Mouse (Mus musculus): Measurements from ENCODE around the gene Chrna4.

The Chrna4 gene

DNA sequence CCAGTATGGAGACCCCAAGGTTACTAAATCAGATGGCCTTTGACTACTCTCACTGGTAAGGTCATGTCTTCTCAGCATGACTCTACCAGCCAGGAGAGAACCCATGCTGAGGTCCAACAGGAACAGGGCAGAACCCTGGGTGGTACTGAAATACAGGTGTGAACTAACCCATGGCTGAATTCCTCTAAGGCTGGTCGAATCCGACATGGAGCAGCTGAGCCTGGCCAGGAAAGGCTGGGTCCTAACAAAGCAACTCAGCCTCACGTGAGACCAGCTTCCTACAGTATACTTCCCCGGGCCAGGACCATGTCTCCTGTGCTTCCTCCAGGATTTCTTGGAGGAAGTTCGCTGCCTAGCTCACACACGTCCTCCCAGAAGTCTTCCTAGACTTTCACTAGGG lies 6.8 kb downstream of the Chrna4 start:
- DNase-seq = no peak

DNA sequence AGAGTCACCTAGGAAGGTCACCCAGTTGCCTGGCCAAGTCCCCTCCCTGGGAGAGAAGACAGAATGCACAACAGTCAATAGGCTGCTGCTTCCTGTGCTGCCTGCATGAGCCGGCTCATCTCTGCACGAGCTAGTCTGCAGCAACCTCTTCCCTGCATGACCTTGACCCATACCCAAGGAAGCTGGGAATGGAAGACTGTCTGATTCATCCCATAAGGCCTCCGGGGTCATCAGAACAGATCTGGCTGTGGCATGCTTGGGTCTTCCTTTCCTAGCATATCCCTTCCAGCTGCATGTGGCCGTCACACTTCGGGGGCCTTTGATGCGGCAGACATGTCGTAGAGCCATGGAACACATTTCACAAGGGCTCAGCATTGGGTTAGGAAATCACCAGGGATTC lies 8.2 kb downstream of the Chrna4 start:
- no peak for DNase-seq

DNA sequence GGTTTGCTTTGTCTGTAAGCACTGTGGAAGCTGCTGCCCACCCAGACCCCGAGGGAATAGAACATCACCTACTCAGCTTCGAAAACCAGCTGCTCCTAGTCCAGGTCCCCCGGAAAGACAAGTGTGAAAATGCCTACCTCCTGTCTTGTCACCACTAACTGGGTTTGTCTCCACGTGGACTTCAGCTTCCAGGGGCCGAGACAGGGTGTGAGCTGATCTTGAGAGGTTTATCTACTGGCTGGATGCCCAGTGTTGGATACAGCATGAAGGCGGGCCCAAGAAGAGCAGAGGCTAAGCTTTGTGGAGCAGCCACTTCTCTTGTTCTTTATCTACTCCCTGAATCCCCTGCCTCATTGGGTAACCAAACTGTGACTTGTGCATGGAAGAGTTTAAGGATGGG lies 10.0 kb downstream of the Chrna4 start:
- no peak for DNase-seq

DNA sequence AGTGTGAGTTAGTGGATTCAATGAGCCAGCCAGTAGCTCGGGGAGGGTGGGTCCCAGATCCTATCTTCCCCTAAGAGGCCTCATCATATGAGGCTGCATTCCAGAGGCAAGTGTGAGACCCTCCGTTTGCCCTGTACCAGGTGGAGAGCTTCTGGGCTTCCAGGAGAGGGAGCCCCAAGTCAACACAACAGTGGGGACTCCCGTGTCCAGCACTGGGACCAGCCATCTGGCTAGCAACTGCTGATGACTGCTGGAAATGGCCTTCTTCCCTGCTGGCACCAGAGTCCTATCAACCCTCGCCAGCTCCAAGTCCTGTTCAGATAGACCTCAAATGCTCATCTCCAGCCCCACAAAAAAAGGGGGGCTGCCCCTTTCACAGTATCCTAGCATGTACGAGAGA lies 10.9 kb downstream of the Chrna4 start:
- DNase-seq = peak; percentile 16 to 57

DNA sequence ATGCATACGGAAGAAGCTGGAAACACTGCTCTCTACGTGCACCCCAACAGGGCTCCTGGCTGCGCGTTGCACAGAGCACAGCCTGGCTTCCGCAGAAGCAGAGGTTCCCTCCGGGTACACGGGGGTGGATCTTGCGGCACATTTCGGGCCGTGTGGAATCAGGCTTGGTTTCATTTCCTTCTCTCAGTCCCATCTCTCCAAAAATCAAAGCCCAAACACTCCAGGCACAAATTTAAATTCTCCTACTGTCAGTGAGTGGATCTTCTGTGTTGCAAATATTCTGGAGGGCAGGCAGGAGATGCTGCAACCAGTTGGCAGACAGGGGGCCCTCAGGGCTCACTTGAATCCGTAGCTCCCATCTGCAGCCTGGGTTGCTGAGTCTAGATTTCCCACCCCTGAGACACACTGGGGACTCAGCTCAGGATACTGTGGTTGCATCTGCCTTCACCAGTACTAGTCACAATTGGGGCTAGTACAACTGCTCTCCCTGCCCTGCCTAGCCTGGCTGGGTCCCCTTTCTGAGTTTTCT lies 11.9 kb downstream of the Chrna4 start:
- no peak for DNase-seq

DNA sequence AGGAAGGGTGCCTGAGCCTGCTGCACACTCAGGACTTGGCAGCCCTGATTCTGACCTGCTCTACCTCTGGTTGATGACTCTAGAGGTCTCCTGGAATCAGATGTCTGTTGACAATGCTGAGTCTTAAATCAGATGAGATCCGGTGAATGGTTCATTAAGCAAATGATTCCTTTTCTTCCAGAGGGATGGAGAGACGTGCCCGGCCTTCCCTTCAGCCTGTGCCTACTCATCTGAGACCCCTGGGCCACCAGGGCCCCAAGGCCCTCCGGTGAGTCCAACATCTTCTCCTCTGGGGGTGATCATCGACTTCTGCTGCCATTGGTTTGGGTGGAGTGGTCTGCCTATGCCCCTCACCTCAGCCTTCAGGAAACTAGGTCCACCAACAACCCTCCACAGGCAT lies 35.0 kb downstream of the Chrna4 start:
- DNase-seq = no peak

DNA sequence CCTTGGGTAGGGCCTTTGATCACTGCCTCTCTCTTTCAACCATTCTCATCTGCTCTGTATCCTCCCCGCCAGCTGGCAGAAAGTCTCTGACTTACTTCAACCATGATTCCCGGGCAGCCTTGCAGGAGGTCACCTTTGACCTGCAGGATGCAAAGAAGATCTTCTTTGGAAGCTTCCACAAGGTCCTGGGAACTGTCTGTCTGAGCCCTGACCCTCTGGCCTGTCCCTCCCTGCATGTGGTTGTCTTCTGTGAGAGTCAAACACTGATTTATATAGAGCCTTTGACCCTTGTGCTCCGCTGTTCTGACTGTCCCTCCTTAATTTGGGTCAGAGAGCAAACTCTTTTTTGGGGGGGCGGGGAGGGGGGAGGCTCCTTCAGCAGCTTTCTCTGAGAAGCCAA lies 36.3 kb downstream of the Chrna4 start:
- DNase-seq = peak; percentile 9 to 62

DNA sequence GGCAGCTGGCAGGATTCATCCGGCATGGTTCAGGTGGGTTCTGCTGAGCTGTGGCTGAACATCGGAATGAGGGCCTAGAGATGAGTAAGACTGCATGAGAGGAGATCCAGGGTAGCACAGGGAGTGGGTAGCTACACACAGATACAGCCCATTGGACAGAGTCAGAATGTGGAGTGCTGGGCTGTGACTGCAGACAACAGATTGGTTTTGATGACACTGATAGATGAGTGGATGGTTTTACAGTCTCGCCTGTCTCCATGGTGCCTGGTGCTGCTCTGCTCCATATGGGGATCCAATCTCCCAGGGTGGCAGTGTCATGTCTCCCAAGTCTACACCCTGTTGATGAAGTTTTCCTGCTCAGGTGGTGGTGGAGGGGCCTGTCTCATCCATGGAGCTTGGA lies 46.4 kb downstream of the Chrna4 start:
- no peak for DNase-seq

DNA sequence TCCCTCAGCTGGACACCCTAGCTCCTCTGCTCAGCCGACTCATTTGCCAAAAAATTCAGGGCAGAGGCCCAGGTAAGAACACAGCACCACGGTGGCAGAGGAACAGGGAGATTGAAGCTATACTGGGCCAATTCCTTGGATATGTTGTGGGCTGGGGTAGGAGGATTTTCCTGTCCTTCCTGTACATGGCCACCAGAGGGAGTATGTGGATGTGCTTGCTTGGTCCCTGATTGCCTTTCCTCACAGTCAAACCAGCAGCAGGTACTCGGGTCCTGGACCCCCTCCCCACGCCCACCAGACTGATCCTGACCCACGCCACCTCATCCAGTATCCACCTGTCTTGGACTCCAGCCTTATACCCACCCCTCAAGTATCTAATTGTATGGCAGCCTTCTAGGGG lies 46.9 kb downstream of the Chrna4 start:
- DNase-seq = peak; percentile 36 to 49

DNA sequence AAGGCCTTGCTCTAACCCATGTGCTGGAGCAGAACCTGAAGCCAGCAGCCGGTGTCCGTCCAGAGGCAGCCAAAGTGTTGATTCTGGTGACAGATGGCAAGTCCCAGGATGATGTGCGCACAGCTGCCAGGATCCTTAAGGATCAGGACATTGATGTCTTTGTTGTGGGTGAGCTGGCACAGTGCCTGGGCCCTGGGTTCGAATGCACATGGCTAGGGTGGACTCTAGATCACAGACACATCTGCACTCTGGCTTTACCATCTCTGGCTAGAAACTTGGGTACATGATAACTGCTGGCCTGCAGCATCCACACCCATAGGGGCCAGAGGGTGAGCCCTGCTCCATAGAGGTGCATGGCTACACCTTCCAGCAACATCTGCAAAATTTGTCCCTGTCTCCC lies 47.9 kb downstream of the Chrna4 start:
- no peak for DNase-seq

DNA sequence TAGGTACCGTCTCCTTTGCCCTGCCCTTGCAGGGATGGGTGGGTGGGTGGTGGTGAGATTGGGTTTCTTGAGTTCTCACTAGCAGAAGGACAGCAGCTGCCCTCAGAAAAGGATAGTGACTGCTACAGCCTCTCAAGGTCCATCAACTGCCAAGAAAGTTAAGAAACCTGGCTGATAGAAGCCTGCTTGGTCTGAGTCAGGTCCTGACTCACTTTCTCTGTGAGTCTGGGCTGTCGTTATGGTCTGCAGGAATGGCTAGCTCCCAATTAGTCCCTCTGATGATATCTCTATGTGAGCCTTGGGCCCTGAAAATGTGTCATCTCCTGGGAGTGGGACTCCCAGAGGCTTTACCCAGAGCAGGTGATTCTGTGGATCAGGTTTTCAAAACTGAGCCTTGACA lies 49.0 kb downstream of the Chrna4 start:
- no peak for DNase-seq

DNA sequence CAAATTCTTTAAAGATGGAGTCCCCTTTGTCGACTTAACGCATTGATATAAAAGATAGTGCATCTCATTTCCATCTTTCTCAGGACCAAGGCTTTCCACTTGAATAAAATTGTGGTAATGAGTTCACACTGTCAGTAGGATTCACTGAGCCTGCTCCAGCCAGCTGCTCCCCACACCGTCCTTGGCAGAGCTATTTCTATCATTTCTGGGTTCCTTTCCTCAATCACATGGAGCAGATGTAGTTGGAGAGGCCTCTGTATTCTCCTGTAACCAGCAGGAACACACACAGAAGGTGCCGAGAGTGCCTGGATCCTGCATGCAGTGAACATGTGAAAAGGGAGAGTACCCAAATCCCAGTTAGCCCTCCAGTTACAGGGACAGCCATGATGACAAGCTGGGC lies 53.0 kb downstream of the Chrna4 start:
- DNase-seq = no peak

DNA sequence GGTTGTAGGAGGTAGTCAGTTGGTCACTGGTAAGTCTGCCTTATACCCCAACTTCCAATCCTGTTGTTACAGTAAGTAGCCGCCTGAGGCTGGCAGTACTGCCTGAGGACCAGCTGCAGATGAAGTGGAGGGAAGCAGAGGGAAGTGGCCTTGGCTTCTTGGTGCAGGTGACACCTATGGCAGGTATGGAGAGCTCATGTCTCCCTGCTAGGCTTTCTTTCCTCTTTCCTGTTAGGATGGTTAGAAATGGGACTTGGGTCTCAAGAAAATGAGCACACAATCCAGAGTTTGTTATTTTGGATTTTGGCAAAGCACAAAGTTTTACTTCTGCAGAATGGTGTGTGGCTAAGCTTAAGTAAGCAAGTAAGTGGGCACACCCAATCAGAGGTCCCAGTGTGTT lies 54.4 kb downstream of the Chrna4 start:
- DNase-seq = no peak

DNA sequence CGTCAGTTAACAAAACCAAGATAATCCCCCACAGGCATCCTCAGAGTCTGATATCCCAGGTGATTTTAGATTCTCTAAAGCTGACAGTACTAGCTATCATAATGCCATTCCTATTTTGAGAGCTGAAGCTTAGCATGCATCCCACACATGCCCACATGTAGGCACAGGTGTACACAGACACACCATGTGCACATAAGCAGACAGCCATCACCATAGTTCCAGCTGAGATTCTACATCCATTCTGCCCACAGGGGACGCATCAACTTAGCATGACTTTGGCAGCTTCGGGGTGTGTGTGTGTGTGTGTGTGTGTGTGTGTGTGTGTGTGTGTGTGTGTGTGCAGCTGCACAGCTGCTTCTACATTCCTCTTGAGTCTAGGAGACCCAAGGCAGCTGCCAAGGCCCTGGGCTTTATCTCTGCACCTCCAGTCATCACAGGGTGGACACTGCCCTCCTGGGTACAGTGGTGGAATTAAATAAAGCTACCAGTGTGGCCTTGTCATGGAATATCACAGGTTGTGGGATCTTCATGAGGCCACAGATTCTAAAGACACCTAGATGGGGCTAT lies 54.9 kb downstream of the Chrna4 start:
- DNase-seq = no peak

DNA sequence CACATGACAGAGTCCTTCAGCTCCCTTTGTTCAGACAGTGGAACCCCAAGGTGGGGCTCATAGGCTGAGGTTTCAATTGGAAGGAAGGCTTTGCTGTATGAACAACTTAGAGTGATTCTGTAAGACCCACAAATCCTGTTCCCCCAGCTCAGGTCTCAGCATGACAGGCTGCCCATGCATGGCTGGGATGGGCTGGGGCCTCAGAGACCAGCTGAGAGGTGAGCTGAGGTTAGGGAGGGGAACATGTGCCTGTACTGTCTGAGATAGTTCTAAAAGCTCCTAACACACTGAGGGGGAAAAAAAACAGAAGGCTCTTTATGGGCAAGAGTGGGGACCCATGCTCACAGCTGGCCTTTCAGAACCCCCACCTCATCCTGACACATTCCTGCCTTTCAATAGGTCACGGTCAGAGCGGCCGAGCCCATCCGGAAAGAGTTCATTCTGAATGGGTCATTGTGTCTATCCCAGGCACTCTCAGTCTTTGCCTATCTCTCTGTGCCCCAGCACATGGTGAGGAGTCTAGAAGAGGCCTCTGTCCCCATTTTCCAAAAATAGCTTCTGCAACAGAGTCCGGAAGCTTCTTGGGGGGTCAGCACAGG lies 55.8 kb downstream of the Chrna4 start:
- DNase-seq = no peak

DNA sequence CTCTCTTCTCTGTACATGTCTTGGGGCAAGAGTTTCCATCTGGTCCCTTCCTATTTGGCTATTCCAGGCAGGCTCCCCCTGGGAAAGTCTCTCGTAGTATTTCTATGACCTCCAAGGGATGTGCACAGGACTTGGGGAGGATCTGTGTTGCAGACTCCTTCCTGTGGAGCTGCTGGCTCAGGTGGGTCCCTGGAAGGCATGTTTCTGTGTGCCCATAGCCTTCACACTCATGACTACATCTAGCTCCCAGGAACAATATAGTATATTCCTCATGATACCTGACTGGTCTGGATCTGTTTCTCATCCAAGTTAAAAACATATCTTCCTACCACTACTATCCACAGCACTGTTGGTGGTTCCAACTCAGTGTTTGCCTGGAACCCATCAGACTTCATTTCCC lies 56.3 kb downstream of the Chrna4 start:
- DNase-seq = no peak

DNA sequence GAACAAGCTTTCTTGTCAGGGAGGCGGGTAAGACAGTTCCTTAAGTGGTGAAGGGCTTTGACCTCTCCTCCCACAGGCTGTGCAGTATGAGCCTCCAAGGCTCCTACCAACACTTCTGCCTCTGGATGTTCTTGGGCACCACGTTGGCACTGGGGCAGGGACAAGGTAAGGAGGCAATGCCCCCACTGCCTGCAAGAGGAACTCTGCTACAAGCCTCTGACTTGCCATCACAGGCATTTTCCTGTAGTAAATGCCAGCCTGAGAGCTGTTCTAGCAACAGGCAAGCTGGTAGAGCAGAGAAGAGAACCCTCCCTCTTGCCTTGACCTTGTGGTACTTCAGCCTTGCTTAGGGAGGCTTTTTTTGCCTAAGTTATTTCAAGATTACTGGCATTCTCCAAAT lies 56.9 kb downstream of the Chrna4 start, which contains the start of gene Col20a1:
Gene Col20a1, plus strand, starts transcription at position 87 of the 400 bp plus-strand sequence.
- no peak for DNase-seq

DNA sequence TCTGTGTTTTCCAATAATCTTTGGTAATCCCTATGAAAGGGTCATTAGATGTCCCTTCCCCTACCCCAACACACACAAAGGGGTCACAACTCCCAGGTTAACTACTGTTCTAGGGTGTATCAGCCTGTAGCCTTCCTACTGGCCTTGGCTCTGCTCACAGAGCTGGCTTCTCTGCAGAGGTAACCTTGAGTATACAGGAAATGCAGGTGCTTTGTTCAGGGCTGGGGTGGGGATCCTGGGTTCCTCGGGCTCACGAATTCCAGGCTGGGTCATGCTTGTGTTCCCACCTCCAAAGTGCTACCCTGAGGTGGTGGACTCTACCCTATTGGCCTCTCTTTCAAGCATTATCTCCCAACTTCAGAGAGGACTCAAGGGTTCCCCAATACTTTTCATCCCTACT lies 57.7 kb downstream of the Chrna4 start:
- no peak for DNase-seq

DNA sequence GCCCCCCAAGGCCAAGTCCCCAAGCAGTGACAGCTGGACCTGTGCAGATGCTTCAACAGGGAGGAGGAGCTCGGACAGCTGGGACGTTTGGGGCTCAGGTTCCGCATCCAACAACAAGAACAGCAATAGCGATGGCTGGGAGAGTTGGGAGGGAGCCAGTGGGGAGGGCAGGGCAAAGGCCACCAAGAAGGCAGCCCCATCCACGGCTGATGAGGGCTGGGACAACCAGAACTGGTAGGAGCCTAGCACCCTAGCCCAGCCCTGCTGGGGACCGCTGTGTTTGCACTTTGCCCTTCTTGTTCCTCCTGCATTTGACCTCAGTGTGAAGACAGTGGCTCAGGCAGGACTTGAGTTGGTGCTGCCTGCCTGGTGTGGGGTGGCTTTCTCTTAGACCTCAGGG lies 62.2 kb downstream of the Chrna4 start:
- peak; percentile 71 to 87 for DNase-seq

Measured in kidney, postnatal 25 days (tissue).